Mouse (Mus musculus): ENCODE measurements around the gene Gm49318.
A peak's percentile ranks its signal among the peaks of the same experiment; 100 is the strongest.

Gene Gm49318

GRCm38 (mm10) chr9:22069881-22070553, 1.0 kb downstream of the Gm49318 start:
- DNase-seq (ENCODE audit: low read depth, low spot score): no peak

- no peak for DNase-seq (ENCODE audit: low read depth, low spot score)
Measured at GRCm38 (mm10) chr9:22067195-22067594, 3.9 kb downstream of the Gm49318 start.

- DNase-seq (ENCODE audit: low read depth, low spot score): peak; percentile 57
Measured at GRCm38 (mm10) chr9:22066433-22066832, 4.6 kb downstream of the Gm49318 start.

GRCm38 (mm10) chr9:22065642-22066041, 5.4 kb downstream of the Gm49318 start:
- DNase-seq (ENCODE audit: low read depth, low spot score): no peak

- no peak for DNase-seq (ENCODE audit: low read depth, low spot score)
Measured at GRCm38 (mm10) chr9:22064341-22064740, 6.7 kb downstream of the Gm49318 start.

GRCm38 (mm10) chr9:22061339-22061738, 9.7 kb downstream of the Gm49318 start:
- DNase-seq (ENCODE audit: low read depth, low spot score): no peak

- no peak for DNase-seq (ENCODE audit: low read depth, low spot score)
Measured at GRCm38 (mm10) chr9:22058011-22058424, 13.0 kb downstream of the Gm49318 start.

- DNase-seq (ENCODE audit: low read depth, low spot score): no peak
Measured at GRCm38 (mm10) chr9:22057031-22057517, 14.0 kb downstream of the Gm49318 start.

- no peak for DNase-seq (ENCODE audit: low read depth, low spot score)
Measured at GRCm38 (mm10) chr9:22056303-22056910, 14.7 kb downstream of the Gm49318 start.

- no peak for DNase-seq (ENCODE audit: low read depth, low spot score)
Measured at GRCm38 (mm10) chr9:22055713-22056112, 15.3 kb downstream of the Gm49318 start.

- peak; percentile 83 for DNase-seq (ENCODE audit: low read depth, low spot score)
Measured at GRCm38 (mm10) chr9:22054411-22055076, 16.5 kb downstream of the Gm49318 start.

GRCm38 (mm10) chr9:22053657-22054056, 17.4 kb downstream of the Gm49318 start:
- DNase-seq (ENCODE audit: low read depth, low spot score): no peak

GRCm38 (mm10) chr9:22051958-22052254, 19.2 kb downstream of the Gm49318 start, which contains the start of gene Elavl3:
Gene Elavl3 (minus strand): TSS chr9:22052023.
- peak; percentile 77 for DNase-seq (ENCODE audit: low read depth, low spot score)

GRCm38 (mm10) chr9:22051161-22051957, 19.7 kb downstream of the Gm49318 start:
- DNase-seq (ENCODE audit: low read depth, low spot score): no peak

GRCm38 (mm10) chr9:22050351-22050889, 20.6 kb downstream of the Gm49318 start:
- peak; percentile 85 for DNase-seq (ENCODE audit: low read depth, low spot score)

- no peak for DNase-seq (ENCODE audit: low read depth, low spot score)
Measured at GRCm38 (mm10) chr9:22049721-22050270, 21.3 kb downstream of the Gm49318 start.

GRCm38 (mm10) chr9:22049315-22049714, 21.7 kb downstream of the Gm49318 start:
- DNase-seq (ENCODE audit: low read depth, low spot score): no peak

- DNase-seq (ENCODE audit: low read depth, low spot score): no peak
Measured at GRCm38 (mm10) chr9:22047329-22047728, 23.7 kb downstream of the Gm49318 start.

GRCm38 (mm10) chr9:22041832-22042231, 29.2 kb downstream of the Gm49318 start:
- DNase-seq (ENCODE audit: low read depth, low spot score): no peak

- no peak for DNase-seq (ENCODE audit: low read depth, low spot score)
Measured at GRCm38 (mm10) chr9:22037826-22038225, 33.2 kb downstream of the Gm49318 start.

GRCm38 (mm10) chr9:22035300-22036044, 35.6 kb downstream of the Gm49318 start:
- DNase-seq (ENCODE audit: low read depth, low spot score): peak; percentile 73

All from mesoderm, embryonic 11.5 days (tissue).